Mouse (Mus musculus): ENCODE measurements around the gene Prrt1. TPM values are rescaled to one million over a fixed set of nuclear protein-coding genes. Genes with fewer than 3 reads are reported as not detected.

Prrt1 gene
- polyA plus RNA-seq, 2 experiments from 2014 or later, result 1.4 to 2.2 TPM

DNA sequence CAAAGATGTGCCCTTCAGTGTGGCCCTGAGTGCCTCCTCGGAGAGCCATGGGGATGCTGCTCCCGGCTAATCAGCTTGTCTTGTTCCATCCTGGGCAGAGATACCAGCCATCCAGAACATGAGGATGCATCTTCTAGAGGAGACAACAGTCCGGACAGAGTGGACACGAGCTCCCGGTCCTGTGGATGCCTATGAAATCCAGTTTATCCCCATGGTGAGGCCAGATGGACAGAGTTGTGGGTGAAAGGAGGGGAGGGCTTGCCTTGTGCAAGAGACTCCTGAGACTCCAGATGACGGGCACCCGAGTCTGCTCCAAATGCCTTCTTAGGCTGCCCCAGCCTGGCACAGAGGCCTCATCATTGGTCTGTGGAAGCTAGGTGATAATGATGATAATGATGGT lies 43.8 kb downstream of the Prrt1 start:
- ATAC-seq, result no peak

DNA sequence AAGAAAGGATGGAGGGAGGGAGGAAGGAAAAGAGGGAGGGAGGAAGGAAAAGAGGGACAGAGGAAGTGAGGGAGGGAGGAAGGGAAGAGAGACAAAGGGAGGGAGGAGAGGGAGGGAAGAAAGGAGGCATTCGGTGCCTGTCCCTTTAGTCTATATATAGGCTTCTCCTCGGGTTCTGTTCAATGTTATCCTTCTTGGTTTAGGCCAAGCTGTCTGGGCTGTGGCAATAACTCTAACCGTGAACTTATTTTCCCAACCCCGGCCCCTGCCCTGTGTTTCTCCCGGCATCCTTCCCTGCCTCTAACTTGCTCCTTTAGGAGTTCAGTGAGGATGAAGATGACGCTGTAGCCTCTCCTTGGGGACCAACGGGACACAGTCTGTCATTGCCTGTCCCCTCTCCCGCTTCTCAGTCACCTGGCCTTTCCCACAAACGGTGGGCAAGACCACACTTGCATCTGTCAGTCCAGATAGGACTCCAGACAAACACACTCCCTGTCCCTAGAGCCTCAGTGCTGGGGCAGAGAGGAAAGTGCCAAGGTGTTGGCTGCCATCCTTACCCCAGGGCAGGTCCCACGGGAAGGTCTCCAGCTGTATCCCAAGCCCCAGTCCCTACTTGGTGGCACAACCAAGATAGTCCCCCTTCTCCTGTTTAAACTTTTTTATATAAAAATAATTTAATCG lies 45.3 kb downstream of the Prrt1 start:
- ATAC-seq, result no peak

GRCm38 (mm10) chr17:34675205-34676092 lies 46.1 kb downstream of the Prrt1 start:
- ATAC-seq, result no peak

- ATAC-seq, result no peak
These were observed 46.7 kb downstream of the Prrt1 start for GRCm38 (mm10) chr17:34676093-34676460.

GRCm38 (mm10) chr17:34676671-34677070 lies 47.3 kb downstream of the Prrt1 start:
- ATAC-seq, result no peak

GRCm38 (mm10) chr17:34680191-34680590 lies 50.9 kb downstream of the Prrt1 start:
- no peak for ATAC-seq

- ATAC-seq, result no peak
These were observed 51.3 kb downstream of the Prrt1 start for GRCm38 (mm10) chr17:34680621-34681020.

DNA sequence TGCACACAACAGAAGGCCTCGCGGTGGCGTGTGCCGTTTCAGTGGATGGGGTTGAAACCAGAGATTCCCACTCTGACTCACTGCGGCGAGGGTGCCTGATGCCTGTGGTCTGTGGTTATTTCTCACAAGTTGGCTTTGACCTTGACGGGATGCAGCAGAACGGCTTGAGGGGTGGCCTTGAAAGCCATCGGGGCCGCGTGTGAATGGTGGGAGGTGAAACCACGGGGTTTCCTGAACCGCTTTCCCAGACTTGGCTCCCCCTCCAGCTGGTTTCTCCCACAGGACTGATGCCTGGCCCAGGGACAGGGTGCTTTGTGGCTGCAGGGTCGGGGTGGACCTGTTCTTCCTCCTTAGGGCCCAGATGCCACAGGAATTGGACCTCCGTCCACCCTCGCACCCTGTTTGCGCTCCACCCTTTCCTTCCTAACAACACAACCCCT lies 51.8 kb downstream of the Prrt1 start:
- no peak for ATAC-seq

GRCm38 (mm10) chr17:34681881-34682536 lies 52.7 kb downstream of the Prrt1 start:
- no peak for ATAC-seq

Other genes with a start within 250 kb of the Prrt1 start
- 1 to 10 TPM; 1.8 to 1.9 TPM for gene BC051142, start 230.7 kb upstream of the Prrt1 start, polyA plus RNA-seq (2017; shearing (Covaris generic))
- not detected for gene Btnl4, start 152.2 kb upstream of the Prrt1 start, polyA plus RNA-seq (2017; shearing (Covaris generic))
- under 1 TPM in 1 of 2 experiments, not detected in 1; 0.76 TPM for gene Btnl6, start 112.2 kb upstream of the Prrt1 start, polyA plus RNA-seq (2017; shearing (Covaris generic))
- 1 to 10 TPM in 1 of 2 experiments, under 1 TPM in 1; 0.09 to 1.1 TPM for gene Notch4, start 65.3 kb upstream of the Prrt1 start, polyA plus RNA-seq (2017; shearing (Covaris generic))
- 100 to 1,000 TPM; 227 to 344 TPM for gene Gpsm3, start 39.7 kb upstream of the Prrt1 start, polyA plus RNA-seq (2017; shearing (Covaris generic))
- gene Pbx2, start 38.3 kb upstream of the Prrt1 start, polyA plus RNA-seq (2017; shearing (Covaris generic)), result 10 to 100 TPM in 1 of 2 experiments, 1 to 10 TPM in 1; 7.7 to 12.6 TPM
- gene Ager, start 31.7 kb upstream of the Prrt1 start, polyA plus RNA-seq (2017; shearing (Covaris generic)), result 1 to 10 TPM; 4.0 to 4.5 TPM
- gene Rnf5, start 25.8 kb upstream of the Prrt1 start, polyA plus RNA-seq (2017; shearing (Covaris generic)), result 10 to 100 TPM; 68.0 to 75.0 TPM
- gene Agpat1, start 25.3 kb upstream of the Prrt1 start, polyA plus RNA-seq (2017; shearing (Covaris generic)), result 10 to 100 TPM; 16.9 to 19.2 TPM
- gene Egfl8, start 13.6 kb upstream of the Prrt1 start, polyA plus RNA-seq (2017; shearing (Covaris generic)), result 1 to 10 TPM; 1.9 to 2.8 TPM
- 10 to 100 TPM; 20.6 to 32.2 TPM for gene Ppt2, start 1.0 kb upstream of the Prrt1 start, polyA plus RNA-seq (2017; shearing (Covaris generic))
- 1 to 10 TPM; 3.6 to 5.9 TPM for gene Fkbpl, start 15.2 kb downstream of the Prrt1 start, polyA plus RNA-seq (2017; shearing (Covaris generic))
- 10 to 100 TPM; 15.2 to 20.2 TPM for gene Atf6b, start 17.6 kb downstream of the Prrt1 start, polyA plus RNA-seq (2017; shearing (Covaris generic))
- gene Tnxb, start 41.0 kb downstream of the Prrt1 start, polyA plus RNA-seq (2017; shearing (Covaris generic)), result not detected
- not detected for gene C4b, start 114.3 kb downstream of the Prrt1 start, polyA plus RNA-seq (2017; shearing (Covaris generic))
- gene Cyp21a1, start 175.0 kb downstream of the Prrt1 start, polyA plus RNA-seq (2017; shearing (Covaris generic)), result not detected
- 10 to 100 TPM; 24.4 to 46.0 TPM for gene Stk19, start 207.4 kb downstream of the Prrt1 start, polyA plus RNA-seq (2017; shearing (Covaris generic))
- 10 to 100 TPM; 28.8 to 33.4 TPM for gene Dxo, start 207.5 kb downstream of the Prrt1 start, polyA plus RNA-seq (2017; shearing (Covaris generic))
- gene Skiv2l, start 220.7 kb downstream of the Prrt1 start, polyA plus RNA-seq (2017; shearing (Covaris generic)), result 10 to 100 TPM; 26.8 to 44.1 TPM
- gene Nelfe, start 220.9 kb downstream of the Prrt1 start, polyA plus RNA-seq (2017; shearing (Covaris generic)), result 10 to 100 TPM; 33.2 to 44.8 TPM
- gene Cfb, start 233.0 kb downstream of the Prrt1 start, polyA plus RNA-seq (2017; shearing (Covaris generic)), result under 1 TPM; 0.27 to 0.61 TPM
- not detected for gene Zbtb12, start 249.9 kb downstream of the Prrt1 start, polyA plus RNA-seq (2017; shearing (Covaris generic))